Mouse (Mus musculus) heart, adult 11 months (tissue): ENCODE measurements around the gene Erich6.
A peak's percentile ranks its signal among the peaks of the same experiment; 100 is the strongest.

ENCODE experiments used
- DNase-seq: peaks from one replicate; pipeline ENCODE4 v3.0.0; 2022

The Erich6 gene

GRCm38 (mm10) chr3:58636406-58637295 is at the start of gene Erich6:
Gene Erich6, minus strand, starts transcription at chr3:58637207.
- DNase-seq: peak; percentile 88

GRCm38 (mm10) chr3:58686206-58686921 is 49.4 kb upstream of the Erich6 start:
- DNase-seq: peak; percentile 64

GRCm38 (mm10) chr3:58685396-58685795 is 48.4 kb upstream of the Erich6 start:
- no peak for DNase-seq

GRCm38 (mm10) chr3:58683346-58683745 is 46.3 kb upstream of the Erich6 start:
- DNase-seq: no peak

- DNase-seq: peak; percentile 79
Measured at GRCm38 (mm10) chr3:58682336-58682735, 45.3 kb upstream of the Erich6 start.

- DNase-seq: peak; percentile 25
Measured at GRCm38 (mm10) chr3:58681831-58682230, 44.8 kb upstream of the Erich6 start.

- DNase-seq: peak; percentile 52
Measured at GRCm38 (mm10) chr3:58680943-58681637, 44.1 kb upstream of the Erich6 start.

GRCm38 (mm10) chr3:58679996-58680395 is 43.0 kb upstream of the Erich6 start:
- DNase-seq: peak; percentile 56

- DNase-seq: peak; percentile 52
Measured at GRCm38 (mm10) chr3:58678905-58679304, 41.9 kb upstream of the Erich6 start.

- DNase-seq: peak; percentile 80
Measured at GRCm38 (mm10) chr3:58678384-58678783, 41.4 kb upstream of the Erich6 start.

GRCm38 (mm10) chr3:58677615-58678014 is 40.6 kb upstream of the Erich6 start:
- DNase-seq: no peak

GRCm38 (mm10) chr3:58673295-58673694 is 36.3 kb upstream of the Erich6 start:
- DNase-seq: no peak

GRCm38 (mm10) chr3:58672481-58673183 is 35.6 kb upstream of the Erich6 start:
- no peak for DNase-seq

- DNase-seq: peak; percentile 96
Measured at GRCm38 (mm10) chr3:58671616-58672250, 34.7 kb upstream of the Erich6 start.

- no peak for DNase-seq
Measured at GRCm38 (mm10) chr3:58663970-58664369, 27.0 kb upstream of the Erich6 start.

- no peak for DNase-seq
Measured at GRCm38 (mm10) chr3:58660636-58661035, 23.6 kb upstream of the Erich6 start.

GRCm38 (mm10) chr3:58657356-58657755 is 20.3 kb upstream of the Erich6 start:
- DNase-seq: peak; percentile 90

- DNase-seq: peak; percentile 92
Measured at GRCm38 (mm10) chr3:58655362-58656130, 18.5 kb upstream of the Erich6 start.

- DNase-seq: no peak
Measured at GRCm38 (mm10) chr3:58653907-58654306, 16.9 kb upstream of the Erich6 start.

- DNase-seq: no peak
Measured at GRCm38 (mm10) chr3:58650328-58650727, 13.3 kb upstream of the Erich6 start.

GRCm38 (mm10) chr3:58647179-58647578 is 10.2 kb upstream of the Erich6 start:
- no peak for DNase-seq
